Mouse (Mus musculus) thymus, postnatal 25 days (tissue): ENCODE data around the gene Mcts1.

Experiments
- DNase-seq: peaks from one replicate; pipeline ENCODE4 v3.0.0; 2022

Gene Mcts1

DNA sequence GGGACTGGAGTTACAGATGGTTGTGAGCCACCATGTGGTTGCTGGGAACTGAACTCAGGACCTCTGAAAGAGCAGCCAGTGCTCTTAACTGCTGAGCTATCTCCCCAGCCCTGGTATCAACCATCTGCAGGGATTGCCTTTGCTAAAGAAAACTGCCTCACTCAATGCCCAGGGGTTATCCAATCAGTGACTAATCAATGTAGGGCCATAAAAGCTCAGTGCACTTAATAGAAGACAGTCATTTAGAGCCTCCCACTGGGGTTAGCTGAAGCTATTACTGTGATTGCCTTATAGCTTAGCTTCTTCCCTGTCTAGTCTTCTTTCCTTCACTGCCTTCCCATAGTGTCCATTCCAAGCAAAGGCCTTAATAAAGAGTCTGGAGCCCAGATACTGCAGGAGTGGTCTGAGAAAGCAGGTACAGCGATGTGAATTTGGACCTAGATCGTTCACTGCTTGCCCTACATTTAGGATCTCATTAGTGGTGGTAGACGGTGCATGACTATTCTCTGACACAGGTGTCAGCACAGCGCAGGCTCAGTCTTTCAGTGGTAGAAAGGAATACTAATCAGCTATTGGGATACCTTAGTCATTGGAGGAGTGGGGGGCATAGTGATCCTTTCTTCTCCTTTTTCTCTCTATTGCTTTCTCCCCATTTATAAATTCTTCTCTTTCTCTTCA lies 56.0 kb downstream of the Mcts1 start:
- no peak for DNase-seq
